Mouse (Mus musculus): Measurements from ENCODE around the gene H6pd. TPM values are rescaled to one million over a fixed set of nuclear protein-coding genes. Genes with fewer than 3 reads are reported as not detected.

H6pd gene
- polyA plus RNA-seq, 1 experiment = 14.9 TPM

GRCm38 (mm10) chr4:149933025-149933424 lies 75.8 kb downstream of the H6pd start:
- no peak for TF ChIP-seq USF1 (IDR thresholded peaks at IDR 0.05; ENCODE audit: low read depth)
- TF ChIP-seq CEBPB (IDR thresholded peaks at IDR 0.05; ENCODE audit: low read depth) = no peak
- TF ChIP-seq MYOD1 (IDR thresholded peaks at IDR 0.05; ENCODE audit: control insufficient read depth, insufficient read length, low read depth) = no peak
- no peak for TF ChIP-seq FOSL1 (IDR thresholded peaks at IDR 0.05; ENCODE audit: insufficient read depth, low read length, poor library complexity, severe bottlenecking)
- TF ChIP-seq MYOG (IDR thresholded peaks at IDR 0.05; ENCODE audit: control insufficient read depth, extremely low read depth, insufficient read length) = no peak
- TF ChIP-seq CTCF (IDR thresholded peaks at IDR 0.05; ENCODE audit: control insufficient read depth, insufficient read depth, insufficient read length) = no peak
- no peak for TF ChIP-seq MAX (IDR thresholded peaks at IDR 0.05)
- H3K27me3 ChIP-seq (ENCODE audit: control insufficient read depth, insufficient read depth, insufficient read length) = no peaks in the 10 kb centered on the region
- H3K79me3 ChIP-seq (ENCODE audit: low read depth) = peaks cover 2% of the 10 kb centered on the region
- no peak overlapping the region for H3ac ChIP-seq (ENCODE audit: control insufficient read depth, insufficient read length, low read depth)
- no peak overlapping the region for H3K4me3 ChIP-seq (ENCODE audit: insufficient read depth, poor library complexity, severe bottlenecking)
- peaks cover 2% of the 10 kb centered on the region for H3K79me2 ChIP-seq (ENCODE audit: control insufficient read depth, insufficient read depth)
- H3K36me3 ChIP-seq (ENCODE audit: control insufficient read depth, insufficient read depth) = no peaks in the 10 kb centered on the region

GRCm38 (mm10) chr4:149932108-149932815 lies 76.6 kb downstream of the H6pd start:
- H3ac ChIP-seq (ENCODE audit: control insufficient read depth, insufficient read length, low read depth) = no peak overlapping the region
- H3K4me3 ChIP-seq (ENCODE audit: insufficient read depth, poor library complexity, severe bottlenecking) = no peak overlapping the region
- H3K36me3 ChIP-seq (ENCODE audit: control insufficient read depth, insufficient read depth) = no peaks in the 10 kb centered on the region
- no peaks in the 10 kb centered on the region for H3K79me3 ChIP-seq (ENCODE audit: low read depth)
- H3K79me2 ChIP-seq (ENCODE audit: control insufficient read depth, insufficient read depth) = no peaks in the 10 kb centered on the region
- no peaks in the 10 kb centered on the region for H3K27me3 ChIP-seq (ENCODE audit: control insufficient read depth, insufficient read depth, insufficient read length)
- TF ChIP-seq FOSL1 (IDR thresholded peaks at IDR 0.05; ENCODE audit: insufficient read depth, low read length, poor library complexity, severe bottlenecking) = no peak
- TF ChIP-seq USF1 (IDR thresholded peaks at IDR 0.05; ENCODE audit: low read depth) = no peak
- TF ChIP-seq MYOD1 (IDR thresholded peaks at IDR 0.05; ENCODE audit: control insufficient read depth, insufficient read length, low read depth) = no peak
- TF ChIP-seq MYOG (IDR thresholded peaks at IDR 0.05; ENCODE audit: control insufficient read depth, extremely low read depth, insufficient read length) = no peak
- no peak for TF ChIP-seq MAX (IDR thresholded peaks at IDR 0.05)
- TF ChIP-seq CEBPB (IDR thresholded peaks at IDR 0.05; ENCODE audit: low read depth) = no peak
- TF ChIP-seq CTCF (IDR thresholded peaks at IDR 0.05; ENCODE audit: control insufficient read depth, insufficient read depth, insufficient read length) = no peak

- H3ac ChIP-seq (ENCODE audit: control insufficient read depth, insufficient read length, low read depth) = no peak overlapping the region
- TF ChIP-seq MYOD1 (IDR thresholded peaks at IDR 0.05; ENCODE audit: control insufficient read depth, insufficient read length, low read depth) (no peak), USF1 (IDR thresholded peaks at IDR 0.05; ENCODE audit: low read depth) (no peak), MAX (IDR thresholded peaks at IDR 0.05) (no peak), FOSL1 (IDR thresholded peaks at IDR 0.05; ENCODE audit: insufficient read depth, low read length, poor library complexity, severe bottlenecking) (no peak), CTCF (IDR thresholded peaks at IDR 0.05; ENCODE audit: control insufficient read depth, insufficient read depth, insufficient read length) (no peak), CEBPB (IDR thresholded peaks at IDR 0.05; ENCODE audit: low read depth) (no peak), MYOG (IDR thresholded peaks at IDR 0.05; ENCODE audit: control insufficient read depth, extremely low read depth, insufficient read length) (no peak)
- H3K36me3 ChIP-seq (ENCODE audit: control insufficient read depth, insufficient read depth) = no peaks in the 10 kb centered on the region
- H3K27me3 ChIP-seq (ENCODE audit: control insufficient read depth, insufficient read depth, insufficient read length) = no peaks in the 10 kb centered on the region
- no peak overlapping the region for H3K4me3 ChIP-seq (ENCODE audit: insufficient read depth, poor library complexity, severe bottlenecking)
- H3K79me2 ChIP-seq (ENCODE audit: control insufficient read depth, insufficient read depth) = no peaks in the 10 kb centered on the region
- no peaks in the 10 kb centered on the region for H3K79me3 ChIP-seq (ENCODE audit: low read depth)
Observed at GRCm38 (mm10) chr4:149930755-149931154, 78.1 kb downstream of the H6pd start.

Other genes starting within 250 kb of the H6pd start
- gene Slc25a33, start 234.7 kb downstream of the H6pd start, polyA plus RNA-seq (2012; fragmentation: generic; extraction: Trizol) = 10.2 TPM
- gene Spsb1, start 54.0 kb downstream of the H6pd start, polyA plus RNA-seq (2012; fragmentation: generic; extraction: Trizol) = 3.0 TPM
- gene Gpr157, start 78.3 kb upstream of the H6pd start, polyA plus RNA-seq (2012; fragmentation: generic; extraction: Trizol) = 0.25 TPM
- not detected for gene Slc2a5, start 110.3 kb upstream of the H6pd start, polyA plus RNA-seq (2012; fragmentation: generic; extraction: Trizol)
- not detected for gene Slc2a7, start 139.9 kb upstream of the H6pd start, polyA plus RNA-seq (2012; fragmentation: generic; extraction: Trizol)
- 0.19 TPM for gene Car6, start 192.3 kb upstream of the H6pd start, polyA plus RNA-seq (2012; fragmentation: generic; extraction: Trizol)
- 1,471 TPM for gene Eno1, start 227.7 kb upstream of the H6pd start, polyA plus RNA-seq (2012; fragmentation: generic; extraction: Trizol)